Mouse (Mus musculus) liver, embryonic 16.5 days (tissue): ENCODE measurements around the gene Hfe. TPM values are rescaled to one million over a fixed set of nuclear protein-coding genes. Genes with fewer than 3 reads are reported as not detected.

Experiments used
- ATAC-seq: fragments of 200-750 bp; cut with Nextera tagmentation; 2 replicates; pipeline ENCODE4 v1.8.0; 2017; ENCODE audit warnings: low read depth, mild to moderate bottlenecking, moderate number of reproducible peaks, moderate library complexity
- H3K27ac ChIP-seq: fragments of 300-500 bp; sonication (generic); 2 replicates; pipeline ENCODE4 v1.5.1; 2014; ENCODE audit warnings: mild to moderate bottlenecking, low read length
- H3K27me3 ChIP-seq: fragments of 300-500 bp; sonication (generic); 2 replicates; pipeline ENCODE4 v1.6.1; 2014; ENCODE audit warnings: low read depth, low read length, mixed read lengths; ENCODE audit not compliant: control insufficient read depth, insufficient read depth
- H3K36me3 ChIP-seq: fragments of 300-500 bp; sonication (generic); 2 replicates; pipeline ENCODE4 v1.6.1; 2014; ENCODE audit warnings: mild to moderate bottlenecking; ENCODE audit not compliant: control insufficient read depth, insufficient read depth
- H3K4me1 ChIP-seq: fragments of 300-500 bp; sonication (generic); 2 replicates; pipeline ENCODE4 v1.6.1; 2014; ENCODE audit warnings: low read depth, low read length, mixed read lengths; ENCODE audit not compliant: control insufficient read depth
- H3K4me2 ChIP-seq: fragments of 300-500 bp; sonication (generic); 2 replicates; pipeline ENCODE4 v1.6.1; 2014; ENCODE audit warnings: low read depth, low read length, mixed read lengths
- H3K4me3 ChIP-seq: fragments of 300-500 bp; sonication (generic); 2 replicates; pipeline ENCODE4 v1.5.1; 2014; ENCODE audit warnings: low read depth, mild to moderate bottlenecking, low read length
- H3K9ac ChIP-seq: fragments of 300-500 bp; sonication (generic); 2 replicates; pipeline ENCODE4 v1.6.1; 2014; ENCODE audit warnings: low read depth, low read length
- H3K9me3 ChIP-seq: fragments of 300-500 bp; sonication (generic); replicated peaks from 2 replicates; pipeline ENCODE4 v1.6.1; 2016; ENCODE audit warnings: low read length; ENCODE audit not compliant: control insufficient read depth
- WGBS: fragments of 180-500 bp; shearing (Covaris S2); extraction: QIAGEN DNeasy Blood & Tissue Kit; methylation state at CpG from one replicate; pipeline ENCODE4 v1.1.7; 2014; ENCODE audit not compliant: insufficient replicate concordance; 5-methylcytosine and 5-hydroxymethylcytosine counted together
- polyA plus RNA-seq: library from polyadenylated mRNA; unstranded; fragments of >200 nt; fragmentation: Nextera tagmentation; extraction: Ambion mirVana; gene quantifications from 2 replicates; pipeline ENCODE4 v1.2.1, GENCODE M21; 2015

Gene Hfe
- polyA plus RNA-seq, 1 experiment from 2014 or later, result 16.3 TPM

DNA sequence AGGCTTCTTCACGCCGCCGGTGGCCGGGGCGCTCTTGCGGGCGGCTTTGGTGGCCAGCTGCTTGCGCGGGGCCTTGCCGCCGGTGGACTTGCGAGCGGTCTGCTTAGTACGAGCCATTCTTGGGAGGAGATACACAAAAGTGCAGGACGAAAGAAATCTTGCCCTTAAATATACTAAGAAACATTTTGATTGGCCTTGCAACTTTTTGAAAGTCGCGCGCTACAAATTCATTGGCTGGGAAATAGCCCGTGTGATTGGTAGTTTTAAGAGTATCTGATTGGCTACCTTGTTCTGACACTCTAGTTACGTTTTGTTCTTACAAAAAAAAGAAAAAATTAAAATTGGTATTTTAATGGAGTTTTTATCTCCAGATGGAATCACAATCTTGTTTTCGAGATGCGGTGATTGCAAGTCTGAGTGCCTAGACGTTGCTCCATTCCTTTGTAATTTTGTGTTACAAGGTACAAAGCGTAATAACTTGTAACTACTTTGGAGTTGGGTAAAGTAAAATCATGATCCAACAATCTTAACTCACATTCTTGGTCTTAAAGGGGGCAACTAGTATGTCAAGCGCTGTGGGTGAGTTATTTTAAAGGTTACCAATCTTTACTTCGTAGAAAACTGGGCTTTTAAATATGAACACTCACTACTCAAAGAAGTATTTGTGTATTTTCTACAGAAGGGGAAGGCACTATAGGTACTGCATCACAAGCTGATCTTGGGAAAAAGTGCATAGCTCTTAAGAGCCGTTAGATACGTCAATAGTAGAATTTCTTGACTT lies 34.9 kb upstream of the Hfe start, which contains the start of gene Hist1h3c:
TSS of gene Hist1h3c (minus strand) at position 222 of the 781 bp plus-strand sequence.
- Histone ChIP-seq H3K9ac (peak within 1 kb of the TSS; percentile 86), H3K9me3 (no peaks in the 10 kb centered on the region), H3K4me3 (peak within 1 kb of the TSS; percentile 66), H3K27me3 (no peaks in the 10 kb centered on the region), H3K36me3 (no peaks in the 10 kb centered on the region), H3K4me1 (peaks cover 36% of the 10 kb centered on the region), H3K27ac (peak within 1 kb of the TSS; percentile 100), H3K4me2 (peak within 1 kb of the TSS; percentile 76)
- WGBS, result 1% methylated on average over 23 of the region's 28 CpGs
- peak; percentile 56 for ATAC-seq

DNA sequence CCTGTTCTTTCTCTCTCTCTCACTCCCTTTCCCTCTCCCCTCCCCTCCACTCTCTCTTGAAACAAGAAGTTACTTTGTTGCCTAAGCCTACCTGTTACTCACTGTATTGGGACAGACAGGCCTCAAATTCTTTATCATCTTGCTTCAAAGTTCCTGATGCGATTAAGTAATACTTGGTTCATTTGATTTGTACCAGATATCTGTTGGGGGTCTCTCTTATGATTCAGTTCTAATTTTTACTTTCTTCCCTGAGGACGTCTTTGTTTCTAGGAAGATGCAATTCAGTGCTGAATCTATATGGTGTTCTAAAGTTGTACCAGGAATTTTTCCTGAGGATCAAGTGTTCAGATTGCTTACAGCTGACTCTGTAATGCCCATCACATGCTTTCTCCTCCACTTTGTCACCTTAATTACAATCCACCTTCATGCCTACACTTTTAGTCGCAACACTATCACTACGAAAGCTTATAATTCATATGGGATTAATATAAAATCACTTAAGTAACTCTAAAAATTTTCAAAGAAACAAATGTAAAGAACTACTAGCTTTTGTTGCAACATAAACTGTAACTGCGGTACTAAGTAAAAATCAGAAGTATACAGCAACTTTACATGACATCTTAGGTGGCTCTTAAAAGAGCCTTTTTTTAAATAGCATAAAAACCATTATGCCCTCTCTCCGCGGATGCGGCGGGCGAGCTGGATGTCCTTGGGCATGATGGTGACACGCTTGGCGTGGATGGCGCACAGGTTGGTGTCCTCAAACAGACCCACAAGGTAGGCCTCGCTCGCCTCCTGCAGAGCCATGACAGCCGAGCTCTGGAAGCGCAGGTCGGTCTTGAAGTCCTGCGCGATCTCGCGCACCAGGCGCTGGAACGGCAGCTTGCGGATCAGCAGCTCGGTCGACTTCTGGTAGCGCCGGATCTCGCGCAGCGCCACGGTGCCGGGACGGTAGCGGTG lies 34.0 kb upstream of the Hfe start:
- Histone ChIP-seq H3K9ac (peak overlapping the region; percentile 86), H3K27me3 (no peaks in the 10 kb centered on the region), H3K4me1 (peaks cover 33% of the 10 kb centered on the region), H3K4me2 (peak overlapping the region; percentile 76), H3K9me3 (no peaks in the 10 kb centered on the region), H3K4me3 (peak overlapping the region; percentile 66), H3K27ac (peak overlapping the region; percentile 100), H3K36me3 (no peaks in the 10 kb centered on the region)
- ATAC-seq, result no peak; the same call in 1 of the 2 replicates
- WGBS, result 2% methylated on average over 13 of the region's 36 CpGs

DNA sequence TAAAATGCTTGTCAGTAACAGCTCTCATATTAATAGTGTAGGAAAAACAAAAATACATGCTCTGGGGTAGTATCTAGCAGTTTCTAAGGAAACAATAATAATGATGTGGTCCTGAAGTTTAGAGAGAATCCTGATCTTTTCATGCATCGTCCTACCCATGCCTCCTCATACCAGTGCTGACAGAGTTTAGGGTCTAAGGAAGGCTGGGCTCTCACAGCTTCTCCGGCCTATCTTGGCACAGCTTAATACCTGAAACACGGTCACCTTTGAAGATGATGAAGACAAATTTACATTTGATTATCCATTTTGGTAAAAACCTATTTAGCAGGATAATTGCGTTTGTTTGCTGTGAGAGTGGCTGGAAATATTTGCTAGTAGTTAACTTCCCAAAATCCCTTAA lies 33.3 kb upstream of the Hfe start:
- peak overlapping the region; percentile 66 for H3K4me3 ChIP-seq

DNA sequence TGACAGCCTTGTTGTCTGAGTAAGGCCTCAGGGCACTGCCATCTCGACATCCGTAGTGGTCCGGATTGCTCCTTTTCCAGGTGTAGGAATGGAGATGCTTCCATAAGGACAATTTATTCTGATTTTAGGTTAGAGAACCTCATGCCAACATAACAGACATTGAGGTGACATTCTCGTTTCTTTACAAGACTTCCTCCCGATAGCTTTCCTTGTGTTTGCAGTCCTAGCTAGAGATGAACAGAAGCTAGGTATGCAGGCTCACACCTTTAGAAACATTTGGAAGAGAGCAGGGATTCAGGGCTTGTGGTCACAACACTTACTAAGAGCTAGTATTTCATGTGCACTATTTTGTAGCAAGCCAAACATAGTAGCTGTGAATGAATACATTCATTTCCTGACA lies 32.6 kb upstream of the Hfe start:
- Histone ChIP-seq H3K4me2 (peak overlapping the region; percentile 53), H3K9me3 (no peaks in the 10 kb centered on the region), H3K27ac (peak overlapping the region; percentile 88), H3K27me3 (no peaks in the 10 kb centered on the region), H3K9ac (peak overlapping the region; percentile 38), H3K4me3 (peak overlapping the region; percentile 46), H3K4me1 (peaks cover 28% of the 10 kb centered on the region), H3K36me3 (no peaks in the 10 kb centered on the region)
- 81% methylated on average over 5 of the region's 5 CpGs for WGBS
- no peak for ATAC-seq

More for the DNA sequence above, 33.3 kb upstream of the Hfe start:
- no peaks in the 10 kb centered on the region for H3K36me3 ChIP-seq
- H3K27me3 ChIP-seq, result no peaks in the 10 kb centered on the region
- H3K4me2 ChIP-seq, result peak overlapping the region; percentile 76
- peak overlapping the region; percentile 100 for H3K27ac ChIP-seq
- H3K4me1 ChIP-seq, result peaks cover 32% of the 10 kb centered on the region
- H3K9ac ChIP-seq, result peak overlapping the region; percentile 71
- ATAC-seq, result no peak
- whole genome bisulfite sequencing, result 60% methylated on average over 4 of the region's 4 CpGs
- no peaks in the 10 kb centered on the region for H3K9me3 ChIP-seq

DNA sequence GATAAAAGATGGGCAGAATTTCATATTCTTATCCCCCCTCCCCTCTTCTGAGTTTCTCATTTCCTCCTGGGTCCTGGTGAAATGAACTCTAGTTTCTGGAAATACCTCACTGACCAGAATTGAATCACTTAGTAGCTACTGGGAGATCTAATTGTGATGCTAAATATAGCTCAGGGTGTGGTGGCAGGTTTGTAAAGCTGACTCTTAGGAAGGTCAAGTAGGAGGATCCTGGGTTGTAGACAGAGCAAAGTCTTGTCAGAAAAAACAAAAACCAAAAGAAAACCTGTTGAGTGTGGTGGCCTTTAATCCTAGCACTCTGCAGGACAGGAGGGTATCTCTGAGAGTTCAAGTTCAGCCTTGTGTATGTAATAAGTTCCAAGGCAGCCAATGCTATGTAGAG lies 31.4 kb upstream of the Hfe start:
- peak overlapping the region; percentile 36 for H3K4me3 ChIP-seq

DNA sequence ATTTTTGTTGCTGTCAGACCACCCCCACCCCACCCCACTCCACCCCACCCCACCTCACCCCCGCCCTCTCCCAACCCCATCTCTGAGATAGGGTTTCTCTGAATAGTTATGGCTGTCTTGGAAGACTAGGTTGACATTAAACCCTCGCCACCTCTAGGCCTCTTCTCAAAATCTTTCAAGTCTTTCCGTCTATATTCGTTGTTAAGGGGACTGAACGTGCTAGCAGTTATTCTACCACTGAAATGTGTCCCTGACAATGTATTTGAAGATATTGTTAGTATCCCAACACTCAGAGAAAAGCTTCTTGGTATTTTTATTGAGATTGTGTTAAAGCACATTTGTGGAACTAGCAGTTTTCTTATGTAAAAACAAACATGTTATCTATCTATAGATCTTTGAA lies 30.3 kb upstream of the Hfe start:
- no peak for ATAC-seq
- Histone ChIP-seq H3K27ac (peak overlapping the region; percentile 99), H3K4me1 (peaks cover 21% of the 10 kb centered on the region), H3K4me2 (peak overlapping the region; percentile 82), H3K9me3 (no peaks in the 10 kb centered on the region), H3K36me3 (no peaks in the 10 kb centered on the region), H3K9ac (peak overlapping the region; percentile 87), H3K4me3 (peak overlapping the region; percentile 63), H3K27me3 (no peaks in the 10 kb centered on the region)
- 27% methylated on average over 5 of the region's 5 CpGs for WGBS

More for the DNA sequence above, 31.4 kb upstream of the Hfe start:
- H3K27me3 ChIP-seq, result no peaks in the 10 kb centered on the region
- H3K36me3 ChIP-seq, result no peaks in the 10 kb centered on the region
- H3K9ac ChIP-seq, result peak overlapping the region; percentile 61
- no peak for ATAC-seq
- peak overlapping the region; percentile 54 for H3K4me2 ChIP-seq
- no peaks in the 10 kb centered on the region for H3K9me3 ChIP-seq
- H3K4me1 ChIP-seq, result peaks cover 21% of the 10 kb centered on the region
- peak overlapping the region; percentile 86 for H3K27ac ChIP-seq

DNA sequence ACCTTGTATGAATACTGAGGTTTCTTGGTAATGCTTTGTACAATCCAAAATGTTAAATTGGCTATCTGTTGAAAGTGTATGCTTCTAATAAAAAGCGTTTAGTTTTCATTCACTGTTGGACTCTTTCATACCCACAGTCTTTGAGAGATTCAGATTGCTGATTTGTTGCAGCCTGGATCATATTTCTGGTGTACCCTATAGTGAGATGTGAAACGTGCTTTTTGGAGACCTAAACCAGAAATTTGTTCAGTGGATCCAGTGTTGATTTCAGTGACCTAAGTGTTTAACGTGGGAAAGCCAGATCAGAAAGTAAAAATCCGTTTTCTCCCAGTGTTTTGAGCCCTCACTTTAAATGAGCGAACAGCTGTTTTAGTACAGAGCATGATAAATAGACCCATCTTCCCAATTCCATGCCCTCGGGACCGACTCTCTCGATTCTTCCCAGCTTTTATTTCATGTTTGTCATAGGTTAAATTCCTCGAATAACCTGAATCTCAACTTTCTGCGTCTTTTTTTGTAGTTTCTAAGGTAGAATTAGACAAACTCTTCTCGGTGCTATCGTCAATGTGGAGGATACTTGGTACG lies 29.7 kb upstream of the Hfe start:
- Histone ChIP-seq H3K4me2 (peak overlapping the region; percentile 82), H3K27ac (peak overlapping the region; percentile 99), H3K4me1 (peaks cover 21% of the 10 kb centered on the region), H3K4me3 (peak overlapping the region; percentile 63), H3K36me3 (no peaks in the 10 kb centered on the region), H3K9ac (peak overlapping the region; percentile 87), H3K9me3 (no peaks in the 10 kb centered on the region), H3K27me3 (no peaks in the 10 kb centered on the region)
- WGBS, result 22% methylated on average over 13 of the region's 13 CpGs
- no peak for ATAC-seq

DNA sequence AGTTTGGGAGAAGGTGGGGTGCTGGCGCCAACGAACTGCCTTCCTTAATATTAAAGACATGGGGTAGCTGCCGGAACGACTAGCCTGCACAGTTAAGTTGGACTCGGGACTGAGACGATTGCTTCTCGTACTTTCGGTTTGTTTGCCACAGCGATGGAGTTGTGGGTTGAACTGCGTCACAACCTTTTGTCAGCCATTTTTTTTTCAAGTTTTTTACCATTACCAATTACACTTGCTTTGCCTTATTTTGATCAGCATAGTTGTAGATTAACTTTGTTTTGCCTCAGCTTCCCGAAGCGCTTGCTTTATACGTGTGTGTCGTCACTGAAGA lies 29.2 kb upstream of the Hfe start:
- no peaks in the 10 kb centered on the region for H3K36me3 ChIP-seq
- 0% methylated on average over 14 of the region's 14 CpGs for WGBS
- peak overlapping the region; percentile 82 for H3K4me2 ChIP-seq
- peak overlapping the region; percentile 99 for H3K27ac ChIP-seq
- H3K9me3 ChIP-seq, result no peaks in the 10 kb centered on the region
- H3K9ac ChIP-seq, result peak overlapping the region; percentile 87
- H3K27me3 ChIP-seq, result no peaks in the 10 kb centered on the region
- peaks cover 21% of the 10 kb centered on the region for H3K4me1 ChIP-seq
- peak overlapping the region; percentile 63 for H3K4me3 ChIP-seq
- no peak for ATAC-seq
